Mouse (Mus musculus) lung, postnatal 0 days (tissue): Measurements from ENCODE around the gene Lipc.

Experiments used
- CTCF ChIP-seq: IDR thresholded peaks from 2 replicates; pipeline ENCODE4 v1.5.1; 2016; ENCODE audit warnings: antibody characterized with exemption, mild to moderate bottlenecking
- EP300 ChIP-seq: IDR thresholded peaks from 2 replicates; pipeline ENCODE4 v1.6.1; 2016; ENCODE audit warnings: antibody characterized with exemption, mild to moderate bottlenecking, control low read depth

DNA sequence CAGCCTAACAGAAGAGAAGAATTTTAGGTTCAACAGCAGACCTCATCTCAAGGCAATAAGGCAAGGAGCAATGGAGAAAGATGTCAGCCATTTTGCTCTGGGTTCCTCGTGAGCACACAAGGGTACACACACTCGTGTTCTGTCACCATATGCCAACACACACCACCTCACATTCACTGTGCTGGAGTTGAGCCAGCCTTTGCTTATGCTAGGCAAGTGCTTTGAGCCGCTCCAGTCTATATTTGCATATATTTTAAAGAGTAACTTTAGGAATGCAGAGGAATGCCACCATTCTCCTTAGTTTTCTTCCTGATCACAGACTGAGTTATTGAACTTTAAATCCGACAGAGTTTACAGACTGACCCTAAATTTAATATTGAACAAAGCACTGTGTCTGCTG is 161.4 kb downstream of the Lipc start:
- no peak for TF ChIP-seq EP300
- no peak for TF ChIP-seq CTCF
